Mouse (Mus musculus) limb, embryonic 11.5 days (tissue): ENCODE data around the gene Erbin. TPM values are rescaled to one million over a fixed set of nuclear protein-coding genes. Genes with fewer than 3 reads are reported as not detected.

Experiments
- ATAC-seq: fragments of 200-750 bp; cut with Nextera tagmentation; 2 replicates; pipeline ENCODE4 v1.8.0; 2017; ENCODE audit warnings: low read depth; ENCODE audit not compliant: insufficient number of reproducible peaks, low FRiP score, low TSS enrichment
- DNase-seq: peaks from one replicate; pipeline ENCODE4 v3.0.0-alpha.2; 2015; ENCODE audit warnings: low spot score
- H3K27ac ChIP-seq: fragments of 300-500 bp; sonication (generic); replicated peaks from 2 replicates; pipeline ENCODE4 v1.5.1; 2014; ENCODE audit warnings: low read depth, mild to moderate bottlenecking, low read length
- H3K27me3 ChIP-seq: fragments of 300-500 bp; sonication (generic); 2 replicates; pipeline ENCODE4 v1.6.1; 2014; ENCODE audit warnings: mild to moderate bottlenecking, low read length, mixed read lengths; ENCODE audit not compliant: control insufficient read depth, insufficient read depth
- H3K36me3 ChIP-seq: fragments of 300-500 bp; sonication (generic); 2 replicates; pipeline ENCODE4 v1.6.1; 2014; ENCODE audit warnings: mild to moderate bottlenecking, low read length, moderate library complexity, mixed read lengths; ENCODE audit not compliant: control insufficient read depth, insufficient read depth
- H3K4me1 ChIP-seq: fragments of 300-500 bp; sonication (generic); 2 replicates; pipeline ENCODE4 v1.6.1; 2014; ENCODE audit warnings: low read length, mixed read lengths; ENCODE audit not compliant: control insufficient read depth, insufficient read depth
- H3K4me2 ChIP-seq: fragments of 300-500 bp; sonication (generic); 2 replicates; pipeline ENCODE4 v1.6.1; 2014; ENCODE audit warnings: low read depth, mild to moderate bottlenecking, moderate library complexity; ENCODE audit not compliant: severe bottlenecking
- H3K4me3 ChIP-seq: fragments of 300-500 bp; sonication (generic); 2 replicates; pipeline ENCODE4 v1.5.1; 2014; ENCODE audit warnings: low read depth, low read length
- H3K9ac ChIP-seq: fragments of 300-500 bp; sonication (generic); 2 replicates; pipeline ENCODE4 v1.6.1; 2014; ENCODE audit warnings: mild to moderate bottlenecking, low read length
- H3K9me3 ChIP-seq: fragments of 300-500 bp; sonication (generic); 2 replicates; pipeline ENCODE4 v1.6.1; 2016; ENCODE audit warnings: low read length; ENCODE audit not compliant: control insufficient read depth
- WGBS: fragments of 180-500 bp; shearing (Covaris S2); extraction: QIAGEN DNeasy Blood & Tissue Kit; methylation state at CpG from one replicate; pipeline ENCODE4 v1.1.7; 2014; 5-methylcytosine and 5-hydroxymethylcytosine counted together
- polyA plus RNA-seq: library from polyadenylated mRNA; unstranded; fragments of >200 nt; fragmentation: Nextera tagmentation; extraction: Ambion mirVana; gene quantifications from 2 replicates; pipeline ENCODE4 v1.2.1, GENCODE M21; 2014

Erbin gene
- polyA plus RNA-seq, 1 experiment from 2014 or later: 29.6 TPM

DNA sequence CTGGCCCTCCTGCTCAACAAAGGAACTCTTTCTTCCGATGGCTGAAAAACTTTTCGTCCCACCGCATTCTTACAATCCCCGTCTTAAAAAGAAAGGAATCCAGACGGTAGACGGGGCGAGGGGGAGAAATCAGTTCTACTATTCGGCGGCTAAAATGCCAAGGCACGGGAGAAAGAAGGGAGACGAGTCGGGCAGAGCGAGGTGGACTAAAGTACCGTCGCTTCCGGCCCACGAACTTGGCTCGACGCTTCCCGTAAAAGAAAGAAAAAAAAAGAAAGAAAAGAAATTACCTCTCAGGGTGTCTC, 406 bp downstream of the Erbin start:
- Histone ChIP-seq H3K4me1 (no peaks in the 10 kb centered on the region), H3K9me3 (no peaks in the 10 kb centered on the region), H3K4me3 (peak overlapping the region; percentile 90), H3K9ac (peak overlapping the region; percentile 99), H3K36me3 (no peaks in the 10 kb centered on the region), H3K27me3 (no peaks in the 10 kb centered on the region), H3K4me2 (peak overlapping the region; percentile 84), H3K27ac (peak overlapping the region; percentile 100)
- under 1% methylated on average over 20 of the region's 20 CpGs for WGBS
- no peak; the same call in 1 of the 2 replicates for ATAC-seq
- no peak for DNase-seq

DNA sequence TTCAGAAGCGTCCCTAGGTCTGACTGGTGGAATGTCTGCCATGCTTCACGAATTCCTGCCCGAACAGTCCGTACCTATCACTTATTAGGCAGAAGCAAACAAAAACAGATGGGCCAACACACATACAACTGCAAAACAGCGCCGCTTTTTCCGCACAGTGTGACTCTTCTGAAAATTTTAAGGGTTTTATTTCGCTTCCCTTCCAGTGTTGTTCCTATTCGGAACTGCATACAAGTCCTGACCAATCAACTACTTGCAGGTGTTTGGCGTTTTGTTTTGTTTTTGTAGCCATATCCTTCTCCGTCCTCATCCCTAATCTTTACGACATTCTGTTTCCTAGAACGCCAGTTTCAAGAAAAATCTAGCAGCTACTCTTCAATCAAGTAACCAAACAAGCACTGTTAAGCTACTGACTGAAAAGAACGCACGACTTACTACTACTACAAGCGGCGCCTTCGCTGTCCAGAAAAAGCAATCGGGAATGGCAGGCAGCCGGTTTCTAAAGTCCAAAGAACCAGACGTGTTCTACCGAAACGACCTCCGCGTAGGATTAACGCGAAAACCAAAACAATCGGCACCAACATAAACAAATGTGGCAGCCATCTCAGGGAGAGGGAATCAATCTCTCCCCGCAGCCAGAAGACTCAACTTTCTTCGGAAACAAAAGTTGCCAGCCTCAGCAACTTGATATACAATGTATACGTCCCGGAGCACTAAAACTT, 919 bp downstream of the Erbin start:
- peak overlapping the region; percentile 90 for H3K4me3 ChIP-seq
- H3K9me3 ChIP-seq: no peaks in the 10 kb centered on the region
- under 1% methylated on average over 32 of the region's 32 CpGs for WGBS
- peak overlapping the region; percentile 99 for H3K9ac ChIP-seq
- H3K4me2 ChIP-seq: peak overlapping the region; percentile 84
- no peaks in the 10 kb centered on the region for H3K27me3 ChIP-seq
- H3K4me1 ChIP-seq: no peaks in the 10 kb centered on the region
- DNase-seq: peak; percentile 62
- ATAC-seq: no peak
- peak overlapping the region; percentile 100 for H3K27ac ChIP-seq
- H3K36me3 ChIP-seq: no peaks in the 10 kb centered on the region

DNA sequence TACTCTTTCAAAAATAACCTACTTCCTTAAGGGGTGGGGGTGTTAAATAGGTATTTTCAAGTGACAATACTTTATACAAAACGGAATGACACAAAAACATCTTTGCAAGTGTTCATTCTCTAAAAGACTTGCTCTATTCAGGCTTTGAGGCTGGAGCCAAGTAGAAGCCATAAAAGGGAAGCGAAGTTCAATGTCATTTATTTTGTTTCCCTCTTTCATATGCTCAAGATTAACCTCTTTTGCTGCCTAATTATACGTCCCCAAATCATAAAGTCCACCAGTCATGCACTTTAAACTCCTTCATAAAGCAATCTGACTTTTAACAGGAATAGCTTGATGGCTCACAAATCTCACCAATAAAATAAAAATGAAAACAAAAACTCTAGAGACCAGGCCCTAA, 1.9 kb downstream of the Erbin start:
- H3K9ac ChIP-seq: no peak overlapping the region
- peak overlapping the region; percentile 90 for H3K4me3 ChIP-seq
- H3K27ac ChIP-seq: no peak overlapping the region
- ATAC-seq (no peak), DNase-seq (no peak)
- H3K36me3 ChIP-seq: no peaks in the 10 kb centered on the region
- H3K4me1 ChIP-seq: no peaks in the 10 kb centered on the region
- H3K4me2 ChIP-seq: peak overlapping the region; percentile 84
- 32% methylated on average over 3 of the region's 3 CpGs for WGBS
- no peaks in the 10 kb centered on the region for H3K27me3 ChIP-seq
- no peaks in the 10 kb centered on the region for H3K9me3 ChIP-seq

DNA sequence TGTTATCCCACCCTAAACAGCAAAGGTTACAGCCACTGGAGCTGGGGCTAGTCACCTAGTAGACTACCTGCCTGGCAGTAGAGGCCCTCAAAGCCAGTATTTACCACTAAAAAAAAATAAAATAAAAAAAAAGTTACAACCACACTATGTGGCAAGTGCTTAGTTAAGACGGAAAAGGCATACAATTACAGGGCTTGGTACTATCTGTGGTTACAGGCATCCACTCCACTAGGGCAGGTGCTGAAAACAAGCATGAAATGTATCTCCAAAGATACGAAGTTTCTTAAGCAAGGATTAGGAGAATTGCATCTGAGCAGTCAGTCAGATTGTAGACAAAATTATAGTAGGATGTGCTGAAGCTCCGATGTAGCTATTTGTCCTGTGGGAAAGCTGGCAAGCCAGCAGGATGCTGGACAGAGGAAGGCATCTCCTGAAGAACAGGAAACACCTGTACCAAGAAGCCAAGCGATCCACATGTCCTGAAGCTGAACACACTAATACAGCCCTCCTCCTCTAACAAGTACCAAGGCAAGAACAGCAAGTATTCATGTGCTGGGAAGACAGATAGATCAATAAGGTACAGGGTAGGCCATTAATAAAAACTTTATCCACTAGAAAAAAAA, 6.1 kb downstream of the Erbin start:
- H3K27me3 ChIP-seq: no peaks in the 10 kb centered on the region
- ATAC-seq (no peak), DNase-seq (no peak)
- H3K4me1 ChIP-seq: no peaks in the 10 kb centered on the region
- no peak overlapping the region for H3K27ac ChIP-seq
- H3K4me3 ChIP-seq: no peak overlapping the region
- no peaks in the 10 kb centered on the region for H3K9me3 ChIP-seq
- H3K4me2 ChIP-seq: no peak overlapping the region
- H3K9ac ChIP-seq: no peak overlapping the region
- no peaks in the 10 kb centered on the region for H3K36me3 ChIP-seq
- 90% methylated on average over 4 of the region's 4 CpGs for WGBS

DNA sequence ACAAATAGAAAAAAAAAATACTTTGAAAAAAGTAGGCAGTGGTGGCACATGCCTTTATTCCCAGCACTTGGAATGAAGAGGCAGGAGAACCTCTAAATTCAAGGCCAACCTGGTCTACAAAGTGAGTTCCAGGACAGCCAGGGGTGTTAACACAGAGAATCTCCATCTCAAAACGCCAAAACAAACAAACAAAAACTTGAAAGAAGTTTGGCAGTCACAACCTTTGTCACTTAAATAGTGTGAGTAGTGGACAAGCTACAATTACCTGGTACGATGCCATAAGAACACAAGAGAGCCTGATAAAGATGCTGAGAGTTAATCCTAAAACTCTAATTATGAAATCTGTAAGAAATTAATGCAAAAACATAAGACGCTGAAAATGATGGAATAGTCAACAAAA, 8.0 kb downstream of the Erbin start:
- Histone ChIP-seq H3K27me3 (no peaks in the 10 kb centered on the region), H3K4me1 (no peaks in the 10 kb centered on the region), H3K9me3 (no peaks in the 10 kb centered on the region), H3K4me2 (no peak overlapping the region), H3K36me3 (no peaks in the 10 kb centered on the region), H3K27ac (no peak overlapping the region), H3K4me3 (no peak overlapping the region), H3K9ac (no peak overlapping the region)
- WGBS: 88% methylated on average over 3 of the region's 3 CpGs
- ATAC-seq (no peak), DNase-seq (no peak)

DNA sequence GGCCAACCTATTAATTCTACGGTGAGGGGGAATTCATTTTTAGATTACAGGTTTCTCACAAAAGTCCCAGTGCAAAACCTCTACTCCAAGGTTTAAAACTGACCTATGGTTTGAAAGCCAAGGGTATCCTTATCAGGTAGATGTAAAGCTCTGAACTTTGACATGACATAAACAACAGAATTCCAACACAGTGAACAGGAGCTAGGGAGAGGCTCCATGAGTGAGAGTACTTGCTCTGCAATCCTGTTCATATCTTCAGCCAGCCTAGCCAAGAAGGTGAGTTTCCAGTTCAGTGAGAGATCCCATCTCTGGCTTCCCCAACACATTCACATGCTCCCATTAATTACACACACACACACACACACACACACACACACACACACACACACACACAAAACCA, 9.7 kb downstream of the Erbin start:
- Histone ChIP-seq H3K27me3 (no peaks in the 10 kb centered on the region), H3K4me3 (no peak overlapping the region), H3K36me3 (no peaks in the 10 kb centered on the region), H3K4me1 (no peaks in the 10 kb centered on the region), H3K9me3 (no peaks in the 10 kb centered on the region), H3K27ac (no peak overlapping the region), H3K9ac (no peak overlapping the region), H3K4me2 (no peak overlapping the region)
- no peak for ATAC-seq
- no peak for DNase-seq
- 93% methylated on average over 1 of the region's 1 CpGs for WGBS

DNA sequence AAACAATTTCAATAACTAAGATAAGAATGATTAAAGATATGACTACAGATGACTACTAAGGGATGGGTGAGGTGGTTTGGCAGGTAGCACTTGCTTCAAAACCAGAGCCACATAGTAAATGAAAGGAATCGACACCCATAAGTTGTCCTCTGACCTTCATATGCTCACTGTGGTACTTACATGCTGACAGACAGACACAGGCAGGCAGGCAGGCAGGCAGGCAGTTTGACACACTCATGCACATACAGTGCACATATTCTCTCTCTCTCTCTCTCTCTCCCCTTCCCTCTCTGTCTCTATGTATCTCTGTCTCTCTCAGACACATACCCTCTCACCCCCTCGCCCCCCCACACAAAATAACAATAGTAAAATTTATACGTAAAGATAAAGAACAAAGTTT, 10.4 kb downstream of the Erbin start:
- no peaks in the 10 kb centered on the region for H3K27me3 ChIP-seq
- DNase-seq: no peak
- no peaks in the 10 kb centered on the region for H3K9me3 ChIP-seq
- 87% methylated on average over 3 of the region's 3 CpGs for WGBS
- no peaks in the 10 kb centered on the region for H3K4me1 ChIP-seq
- no peaks in the 10 kb centered on the region for H3K36me3 ChIP-seq
- no peak overlapping the region for H3K9ac ChIP-seq
- H3K4me2 ChIP-seq: no peak overlapping the region
- no peak overlapping the region for H3K4me3 ChIP-seq
- ATAC-seq: no peak
- no peak overlapping the region for H3K27ac ChIP-seq

DNA sequence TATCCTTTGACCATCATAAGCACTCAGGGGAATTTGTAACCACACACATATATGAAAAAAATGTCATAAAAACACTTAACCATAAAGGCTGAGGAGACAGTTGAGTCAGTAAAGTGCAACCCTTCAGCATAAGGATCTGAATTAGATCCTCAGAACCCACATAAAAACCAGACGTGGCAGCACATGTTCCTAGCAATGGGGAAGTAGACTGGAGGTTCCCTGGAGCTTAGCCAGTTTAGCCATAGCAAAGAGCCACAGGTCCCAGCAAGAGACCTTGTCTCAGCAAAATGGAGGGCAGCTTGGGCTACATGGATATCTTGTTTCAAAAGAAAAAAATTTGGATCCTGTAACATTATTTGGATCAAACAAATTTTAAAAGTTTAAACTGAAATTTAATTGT, 20.3 kb downstream of the Erbin start:
- Histone ChIP-seq H3K27ac (no peak overlapping the region), H3K27me3 (no peaks in the 10 kb centered on the region), H3K9me3 (no peaks in the 10 kb centered on the region; the same call in 1 of the 2 replicates), H3K4me2 (no peak overlapping the region), H3K36me3 (no peaks in the 10 kb centered on the region), H3K4me3 (no peak overlapping the region), H3K4me1 (no peaks in the 10 kb centered on the region), H3K9ac (no peak overlapping the region)
- 90% methylated on average over 1 of the region's 1 CpGs for WGBS
- DNase-seq: no peak
- ATAC-seq: no peak

DNA sequence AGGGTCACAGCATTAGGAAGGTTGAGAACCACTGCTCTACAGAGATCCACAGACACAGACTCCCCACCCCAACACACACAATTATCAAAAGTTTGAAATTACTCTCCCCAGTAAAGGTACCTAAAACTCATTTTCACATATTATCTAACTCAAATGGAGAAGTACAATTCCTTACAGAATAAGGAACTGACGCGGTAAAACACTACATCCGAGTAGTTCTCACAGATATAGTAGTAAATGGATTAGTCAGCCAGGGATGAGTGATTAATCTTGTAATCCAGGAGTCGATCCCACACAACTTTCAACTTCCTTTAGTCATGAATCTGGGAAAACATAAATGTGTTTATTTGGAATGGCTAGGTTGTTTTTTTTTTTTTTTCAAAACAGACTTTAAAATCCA, 22.7 kb downstream of the Erbin start:
- no peak overlapping the region for H3K9ac ChIP-seq
- no peaks in the 10 kb centered on the region for H3K4me1 ChIP-seq
- ATAC-seq (no peak), DNase-seq (no peak)
- H3K36me3 ChIP-seq: no peaks in the 10 kb centered on the region
- no peak overlapping the region for H3K4me3 ChIP-seq
- H3K27me3 ChIP-seq: no peaks in the 10 kb centered on the region
- H3K9me3 ChIP-seq: no peaks in the 10 kb centered on the region; the same call in 1 of the 2 replicates
- no peak overlapping the region for H3K4me2 ChIP-seq
- 98% methylated on average over 4 of the region's 4 CpGs for WGBS
- no peak overlapping the region for H3K27ac ChIP-seq
